In the genomic region with DNA sequence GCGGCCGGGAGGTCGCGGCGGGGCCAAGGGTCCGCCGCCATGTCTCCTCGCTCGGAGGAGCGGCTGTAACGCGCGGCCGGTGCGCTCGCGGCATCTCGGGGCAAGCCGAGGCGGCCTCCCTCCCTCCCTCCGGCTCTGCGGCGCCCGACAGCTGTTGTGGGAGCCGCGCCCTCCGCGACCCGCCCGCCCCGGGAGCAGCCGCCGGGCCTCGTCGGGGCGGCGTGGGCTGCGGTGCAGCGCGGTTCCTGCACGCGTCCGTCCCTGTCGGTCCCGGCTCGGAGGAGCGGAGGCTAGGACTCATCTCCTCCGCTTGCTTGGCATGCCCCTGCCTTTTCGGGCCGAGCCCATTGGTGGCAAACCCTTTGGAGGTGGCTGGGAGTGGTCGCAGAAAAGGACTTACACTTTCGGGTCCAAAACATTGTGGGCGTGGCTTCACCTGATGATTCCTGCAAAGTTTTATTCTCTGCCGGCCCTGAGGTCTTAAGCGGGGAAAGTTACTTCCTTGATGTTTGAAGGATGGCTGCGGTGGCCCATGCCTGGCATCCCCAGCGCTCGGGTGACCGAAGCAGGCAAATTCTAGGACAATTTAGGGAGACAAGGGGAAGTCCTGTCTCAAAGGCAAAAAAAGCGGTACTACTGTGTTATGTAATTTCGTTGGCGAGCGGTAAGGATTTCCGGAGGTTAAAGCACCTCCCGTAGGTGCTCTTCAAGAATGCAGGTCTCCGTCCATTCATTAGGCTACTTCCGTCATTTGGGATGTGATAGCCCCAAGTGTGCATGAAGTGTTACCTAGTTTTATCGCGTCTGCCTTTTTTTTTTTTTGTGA, we compare ENCODE assay signal across 8 mouse cellular contexts. TPM values are rescaled to one million over a fixed set of nuclear protein-coding genes. Genes with fewer than 3 reads are reported as not detected.
DNase-seq lines count a peak whose midpoint lies in the region; ATAC-seq lines count a peak whose summit lies in the region.

No protein-coding gene starts in this region.

- H3K36me3 ChIP-seq in liver, embryonic 16.5 days (ENCODE audit: control insufficient read depth, insufficient read depth) = no peaks in the 10 kb centered on the region

- peak overlapping the region; percentile 89 for H3K4me2 ChIP-seq in liver, embryonic 16.5 days (ENCODE audit: low read depth, low read length)

- H3K4me3 ChIP-seq in liver, embryonic 16.5 days (ENCODE audit: low read depth, low read length) = peak overlapping the region; percentile 90

- no peaks in the 10 kb centered on the region for H3K27me3 ChIP-seq in liver, embryonic 16.5 days (ENCODE audit: control insufficient read depth, insufficient read depth, low read depth, low read length)

- H3K27ac ChIP-seq in liver, embryonic 16.5 days (ENCODE audit: low read length) = peak overlapping the region; percentile 96

- WGBS in liver, embryonic 16.5 days (ENCODE audit: insufficient replicate concordance) = under 1% methylated on average over 53 of the region's 69 CpGs

- peak; percentile 69 for ATAC-seq in liver, embryonic 16.5 days (ENCODE audit: low read depth)

- H3K4me1 ChIP-seq in liver, embryonic 16.5 days (ENCODE audit: control insufficient read depth, low read depth, low read length) = peaks cover 27% of the 10 kb centered on the region

- DNase-seq in 3134 (ENCODE audit: extremely low read depth, insufficient read length, low spot score) = peak; percentile 76
- DNase-seq in A20 (ENCODE audit: low read depth, low spot score) = peak; percentile 85
- peak; percentile 73 for DNase-seq in cerebellum, adult 9-11 months
- DNase-seq in frontal cortex, postnatal 36 days (ENCODE audit: low spot score in 2 of 2) = peak; percentile 43 to 45
- DNase-seq in kidney, adult 18-20 months = peak; percentile 72
- peak; percentile 60 for DNase-seq in neural tube, embryonic 10.5 days (ENCODE audit: extremely low spot score, low spot score)
- peak; percentile 70 for DNase-seq in yolk sac, embryonic 10.5 days (ENCODE audit: low spot score)

- peak overlapping the region; percentile 94 for H3K9ac ChIP-seq in liver, embryonic 16.5 days (ENCODE audit: low read depth, low read length)

- no peaks in the 10 kb centered on the region for H3K9me3 ChIP-seq in liver, embryonic 16.5 days (replicated peaks; ENCODE audit: control insufficient read depth, low read length)

RNA-seq across cellular contexts. Expression of gene Morc3, which starts 0.7 kb away (rescaled TPM):
- 15.7 and 16.4 TPM in 2 replicates for polyA plus RNA-seq in liver, embryonic 16.5 days (2015; fragmentation: Nextera tagmentation; extraction: Ambion mirVana)

RNA-seq across cellular contexts. Expression of gene Chaf1b, which starts 51.0 kb away (rescaled TPM):
- polyA plus RNA-seq in liver, embryonic 16.5 days (2015; fragmentation: Nextera tagmentation; extraction: Ambion mirVana) = 30.0 and 32.0 TPM in 2 replicates

Comparison
In these comparisons a context has a peak if more than half of its experiments do, and no peak if none do; other contexts are left out.
1. Peak in every context shown above with its lines: DNase-seq, ATAC-seq, H3K4me3 ChIP-seq and H3K27ac ChIP-seq.